Mouse (Mus musculus): Measurements from ENCODE around the gene Sesn1.

GRCm38 (mm10) chr10:41934633-41935475 lies 125.1 kb downstream of the Sesn1 start:
- TF ChIP-seq CTCF (IDR thresholded peaks at IDR 0.05; ENCODE audit: control insufficient read depth, insufficient read depth, insufficient read length) (no peak), USF1 (IDR thresholded peaks at IDR 0.05; ENCODE audit: low read depth) (no peak), MAX (IDR thresholded peaks at IDR 0.05) (no peak), MYOD1 (IDR thresholded peaks at IDR 0.05; ENCODE audit: control insufficient read depth, insufficient read length, low read depth) (no peak), CEBPB (IDR thresholded peaks at IDR 0.05; ENCODE audit: low read depth) (no peak), FOSL1 (IDR thresholded peaks at IDR 0.05; ENCODE audit: insufficient read depth, low read length, poor library complexity, severe bottlenecking) (no peak)

Measured in C2C12 (cell line).